Comparison of ENCODE assay signal across 8 mouse cellular contexts in the genomic region with DNA sequence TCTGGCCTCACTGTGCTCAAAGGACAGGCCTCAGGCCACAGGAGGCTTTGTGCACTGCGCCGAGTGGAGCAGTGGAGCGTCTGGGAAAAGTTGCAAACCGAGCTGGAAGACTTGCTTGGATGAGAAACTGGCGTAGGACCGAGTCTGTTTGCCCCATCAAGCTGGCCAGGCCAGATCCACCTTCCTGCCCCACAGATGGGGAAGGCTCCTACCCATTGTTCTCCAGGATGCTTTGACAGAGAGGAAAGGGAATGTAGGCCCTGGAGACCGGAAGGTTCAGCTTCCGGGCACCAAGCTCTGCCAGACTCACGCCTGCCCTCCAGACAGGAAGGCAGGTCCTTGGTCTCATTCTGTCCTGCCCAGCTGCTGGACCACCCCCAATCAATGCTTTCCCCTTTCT. TPM values are rescaled to one million over a fixed set of nuclear protein-coding genes. Genes with fewer than 3 reads are reported as not detected.
A peak's percentile ranks its signal among the peaks of the same experiment; 100 is the strongest.
DNase-seq lines count a peak whose midpoint lies in the region; ATAC-seq lines count a peak whose summit lies in the region.
"Had no signal": no experiment of that assay in that cellular context is flagged by ENCODE, and none has a peak within 500 bp of the region (broad histone marks: within the 10 kb centered on the region; RNA-seq: fewer than 3 reads in every experiment).

No protein-coding gene starts in this region.

- DNase-seq in forelimb bud, embryonic 11.5 days (ENCODE audit: low read depth, low spot score) = peak; percentile 27
- no peak for DNase-seq in layer of hippocampus, adult 18-20 months (ENCODE audit: low spot score in 2 of 2)
- DNase-seq in right cerebral cortex, postnatal 25 days = no peak
- DNase-seq in thymus, postnatal 14 days = no peak

- H3K9ac ChIP-seq in heart, embryonic 14.5 days (ENCODE audit: low read length) = no peak overlapping the region
- no peak overlapping the region for H3K9ac ChIP-seq in kidney, embryonic 16.5 days (replicated peaks; ENCODE audit: low read length)
- no peak overlapping the region for H3K9ac ChIP-seq in lung, embryonic 16.5 days (ENCODE audit: low read length)

- H3K4me1 ChIP-seq in heart, embryonic 14.5 days (ENCODE audit: control insufficient read depth in 2 of 2, insufficient read depth in 2 of 2, low read length in 2 of 2) = peaks cover 7 to 10% of the 10 kb centered on the region in 2 experiments; a peak in 3 of 4 replicates
- H3K4me1 ChIP-seq in kidney, embryonic 16.5 days (ENCODE audit: insufficient read depth, low read length) = peaks cover 22% of the 10 kb centered on the region
- peaks cover 19% of the 10 kb centered on the region for H3K4me1 ChIP-seq in lung, embryonic 16.5 days (replicated peaks; ENCODE audit: control insufficient read depth, insufficient read depth, low read length)

- H3K27me3 ChIP-seq in heart, embryonic 14.5 days (ENCODE audit: control insufficient read depth, insufficient read depth, low read length) = no peaks in the 10 kb centered on the region
- H3K27me3 ChIP-seq in kidney, embryonic 16.5 days (ENCODE audit: insufficient read depth, low read length) = no peaks in the 10 kb centered on the region
- no peaks in the 10 kb centered on the region for H3K27me3 ChIP-seq in lung, embryonic 16.5 days (ENCODE audit: control insufficient read depth, insufficient read depth, low read depth, low read length)

- H3K27ac ChIP-seq in heart, embryonic 14.5 days (replicated peaks in 1 of 2; ENCODE audit: control insufficient read depth in 1 of 2, insufficient read depth in 1 of 2, low read depth in 2 of 2, low read length in 2 of 2) = peak overlapping the region; percentile 68 to 84
- peak overlapping the region; percentile 87 for H3K27ac ChIP-seq in kidney, embryonic 16.5 days (ENCODE audit: low read length)
- peak overlapping the region; percentile 90 for H3K27ac ChIP-seq in lung, embryonic 16.5 days (ENCODE audit: low read length)

- ATAC-seq in heart, embryonic 14.5 days (ENCODE audit: insufficient number of reproducible peaks, insufficient read depth, low FRiP score, low read depth) = peak; percentile 45
- peak; percentile 69 for ATAC-seq in kidney, embryonic 16.5 days (ENCODE audit: low FRiP score, low TSS enrichment)
- ATAC-seq in lung, embryonic 16.5 days (ENCODE audit: low read depth) = peak; percentile 67

- H3K9me3 ChIP-seq in heart, embryonic 14.5 days (ENCODE audit: control insufficient read depth, low read length) = no peaks in the 10 kb centered on the region
- no peaks in the 10 kb centered on the region for H3K9me3 ChIP-seq in kidney, embryonic 16.5 days (ENCODE audit: low read length)
- no peaks in the 10 kb centered on the region for H3K9me3 ChIP-seq in lung, embryonic 16.5 days (ENCODE audit: control insufficient read depth, low read length)

- H3K36me3 ChIP-seq in heart, embryonic 14.5 days (ENCODE audit: control insufficient read depth, insufficient read depth, low read length) = no peaks in the 10 kb centered on the region
- H3K36me3 ChIP-seq in kidney, embryonic 16.5 days (ENCODE audit: insufficient read depth, low read length) = no peaks in the 10 kb centered on the region
- no peaks in the 10 kb centered on the region for H3K36me3 ChIP-seq in lung, embryonic 16.5 days (ENCODE audit: control insufficient read depth, insufficient read depth, low read length)

- 70% methylated on average over 9 of the region's 9 CpGs for WGBS in heart, embryonic 14.5 days
- WGBS in kidney, embryonic 16.5 days = 63% methylated on average over 9 of the region's 9 CpGs
- 58% methylated on average over 9 of the region's 9 CpGs for WGBS in lung, embryonic 16.5 days

- H3K4me2 ChIP-seq in heart, embryonic 14.5 days (ENCODE audit: low read length) = no peak overlapping the region
- no peak overlapping the region for H3K4me2 ChIP-seq in kidney, embryonic 16.5 days (replicated peaks; ENCODE audit: low read depth, low read length)
- no peak overlapping the region for H3K4me2 ChIP-seq in lung, embryonic 16.5 days (ENCODE audit: low read depth, low read length)

- H3K4me3 ChIP-seq in heart, embryonic 14.5 days (ENCODE audit: control insufficient read depth in 1 of 2, insufficient read depth in 1 of 2, low read depth in 1 of 2, low read length in 2 of 2) = no peak overlapping the region
- H3K4me3 ChIP-seq in kidney, embryonic 16.5 days (ENCODE audit: low read length) = no peak overlapping the region
- no peak overlapping the region for H3K4me3 ChIP-seq in lung, embryonic 16.5 days (ENCODE audit: low read length)

RNA-seq across cellular contexts. Expression of gene Cdh5, which starts 5.8 kb away (rescaled TPM):
- polyA plus RNA-seq in heart, embryonic 14.5 days (2014; fragmentation: Nextera tagmentation; extraction: Ambion mirVana) = 54.6 and 61.5 TPM in 2 replicates
- polyA plus RNA-seq in kidney, embryonic 16.5 days (2015; fragmentation: Nextera tagmentation; extraction: Ambion mirVana) = 38.1 and 42.2 TPM in 2 replicates
- polyA plus RNA-seq in lung, embryonic 16.5 days (2015; fragmentation: Nextera tagmentation; extraction: Ambion mirVana) = 77.5 and 84.0 TPM in 2 replicates
- total RNA-seq in layer of hippocampus, adult 18-20 months (2021) = 1 to 10 TPM; 7.7 to 7.9 TPM
- total RNA-seq: neutrophil, adult 5-6 weeks had no signal
